8 mouse cellular contexts compared by ENCODE assay signal in genomic region chr10:80928586-80929298, GRCm38 (mm10). TPM values are rescaled to one million over a fixed set of nuclear protein-coding genes. Genes with fewer than 3 reads are reported as not detected.
A peak's percentile ranks its signal among the peaks of the same experiment; 100 is the strongest.
DNase-seq lines count a peak whose midpoint lies in the region; ATAC-seq lines count a peak whose summit lies in the region.

No protein-coding gene starts in this region.

- H3K27ac ChIP-seq in hindbrain, embryonic 14.5 days, result peak overlapping the region; percentile 74

- peak; percentile 5; the same call in 1 of the 2 replicates for ATAC-seq in hindbrain, embryonic 14.5 days (ENCODE audit: low FRiP score)

- peak overlapping the region; percentile 78 for H3K9ac ChIP-seq in hindbrain, embryonic 14.5 days

- H3K4me1 ChIP-seq in hindbrain, embryonic 14.5 days (replicated peaks; ENCODE audit: control insufficient read depth, insufficient read depth, low read length), result peaks cover 45% of the 10 kb centered on the region

- H3K36me3 ChIP-seq in hindbrain, embryonic 14.5 days (replicated peaks; ENCODE audit: control insufficient read depth, insufficient read depth), result no peaks in the 10 kb centered on the region

- peak; percentile 92 for DNase-seq in R1 (ENCODE audit: low read depth, low spot score)
- DNase-seq in cerebellum, postnatal 14 days, result peak; percentile 96 to 97
- peak; percentile 90 for DNase-seq in frontal cortex, postnatal 25 days (ENCODE audit: low spot score in 2 of 2)
- peak; percentile 87 for DNase-seq in hindbrain, embryonic 14.5 days (ENCODE audit: low spot score)
- DNase-seq in left cerebral cortex, adult 11 months (ENCODE audit: low spot score), result peak; percentile 86
- peak; percentile 96 for DNase-seq in lung, postnatal 36 days
- DNase-seq in retina, embryonic 14.5 days (ENCODE audit: low spot score), result peak; percentile 87
- DNase-seq in thymus, postnatal 36 days, result peak; percentile 89 to 90

- H3K4me2 ChIP-seq in hindbrain, embryonic 14.5 days (replicated peaks), result peak overlapping the region; percentile 94

- peaks cover 34% of the 10 kb centered on the region for H3K27me3 ChIP-seq in hindbrain, embryonic 14.5 days (ENCODE audit: control insufficient read depth, insufficient read depth, low read length)

- H3K4me3 ChIP-seq in hindbrain, embryonic 14.5 days (replicated peaks; ENCODE audit: low read length), result peak overlapping the region; percentile 40

- H3K9me3 ChIP-seq in hindbrain, embryonic 14.5 days (ENCODE audit: control insufficient read depth, low read length), result no peaks in the 10 kb centered on the region

- under 1% methylated on average over 48 of the region's 48 CpGs for WGBS in hindbrain, embryonic 14.5 days

RNA-seq across cellular contexts. Expression of gene Gadd45b, which starts 1.1 kb away (rescaled TPM):
- polyA plus RNA-seq in hindbrain, embryonic 14.5 days (2014; fragmentation: Nextera tagmentation; extraction: Ambion mirVana), result 6.2 and 8.0 TPM in 2 replicates

RNA-seq across cellular contexts. Expression of gene Lmnb2, which starts 10.7 kb away (rescaled TPM):
- polyA plus RNA-seq in hindbrain, embryonic 14.5 days (2014; fragmentation: Nextera tagmentation; extraction: Ambion mirVana), result 12.9 and 13.8 TPM in 2 replicates

RNA-seq across cellular contexts. Expression of gene Timm13, which starts 28.0 kb away (rescaled TPM):
- 311 and 351 TPM in 2 replicates for polyA plus RNA-seq in hindbrain, embryonic 14.5 days (2014; fragmentation: Nextera tagmentation; extraction: Ambion mirVana)

RNA-seq across cellular contexts. Expression of gene Tmprss9, which starts 57.1 kb away (rescaled TPM):
- polyA plus RNA-seq in hindbrain, embryonic 14.5 days (2014; fragmentation: Nextera tagmentation; extraction: Ambion mirVana), result 0.09 and 0.17 TPM in 2 replicates

Comparison
In these comparisons a context has a peak if more than half of its experiments do, and no peak if none do; other contexts are left out.
1. Peak in every context shown above with its lines: DNase-seq, ATAC-seq, H3K4me3 ChIP-seq and H3K27ac ChIP-seq.